Mouse (Mus musculus): ENCODE results near the gene Pex3. TPM values are rescaled to one million over a fixed set of nuclear protein-coding genes. Genes with fewer than 3 reads are reported as not detected.
"Not testable (repeated sequence)": the region's sequence is repeated elsewhere in the genome, so short reads cannot be mapped to it uniquely, and the experiment has no call there.

Pex3 gene
- polyA plus RNA-seq, 1 experiment from 2014 or later, result 21.1 TPM

DNA sequence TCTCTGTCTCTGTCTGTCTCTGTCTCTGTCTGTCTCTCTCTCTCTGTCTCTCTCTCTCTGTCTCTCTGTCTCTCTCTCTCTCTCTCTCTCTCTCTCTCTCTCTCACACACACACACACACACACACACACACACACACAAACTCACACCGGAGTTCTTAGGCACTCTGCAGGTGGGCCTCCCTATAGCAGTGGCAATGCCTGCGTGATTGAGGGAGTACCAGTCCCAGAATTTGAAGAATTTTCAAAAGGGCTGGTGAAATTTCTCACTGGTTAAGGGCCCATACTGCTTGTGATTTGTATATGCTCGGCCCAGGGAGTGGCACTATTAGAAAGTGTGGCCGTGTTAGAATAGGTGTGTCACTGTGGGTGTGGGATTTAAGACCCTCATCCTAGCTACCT lies 51.4 kb downstream of the Pex3 start:
- Histone ChIP-seq H3K4me3 (ENCODE audit: low read depth, low read length) (peak overlapping the region; percentile 69), H3K4me2 (peak overlapping the region; percentile 79), H3K27ac (ENCODE audit: low read depth, low read length) (peak overlapping the region; percentile 81), H3K9ac (ENCODE audit: low read depth, low read length) (peak overlapping the region; percentile 80)
- not testable (repeated sequence) for H3K36me3 ChIP-seq (ENCODE audit: control insufficient read depth, insufficient read depth, low read length); H3K4me1 ChIP-seq (replicated peaks; ENCODE audit: control insufficient read depth, insufficient read depth, low read length); DNase-seq (ENCODE audit: low spot score); H3K27me3 ChIP-seq (replicated peaks; ENCODE audit: control insufficient read depth, insufficient read depth, low read length); H3K9me3 ChIP-seq (ENCODE audit: control insufficient read depth, low read length); ATAC-seq (replicated peaks; ENCODE audit: low FRiP score)
- WGBS, result 51% methylated on average over 4 of the region's 4 CpGs

DNA sequence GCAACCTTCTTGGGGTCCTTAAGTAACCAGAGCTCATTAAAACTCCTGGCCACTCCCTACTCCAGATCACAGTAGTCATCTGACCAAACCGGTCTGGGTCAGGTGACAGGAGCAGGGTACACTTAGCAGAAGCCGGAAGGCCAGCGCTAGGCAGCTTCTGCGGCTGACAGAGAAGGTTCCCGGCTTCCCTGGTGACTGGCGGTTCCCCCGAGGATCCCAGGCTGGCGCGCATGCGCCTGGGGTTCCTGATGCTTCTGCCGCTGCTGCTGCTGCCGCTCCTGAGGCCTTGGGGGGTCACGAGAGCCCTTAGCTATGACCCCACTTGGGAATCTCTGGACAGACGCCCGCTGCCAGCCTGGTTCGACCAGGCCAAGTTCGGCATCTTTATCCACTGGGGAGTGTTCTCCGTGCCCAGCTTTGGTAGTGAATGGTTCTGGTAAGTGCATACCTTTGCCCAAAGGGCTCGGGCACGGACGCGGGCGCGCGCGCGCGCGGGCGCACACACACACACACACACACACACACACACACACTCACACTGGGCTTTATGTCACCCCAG lies 51.9 kb downstream of the Pex3 start:
- ATAC-seq (replicated peaks; ENCODE audit: low FRiP score), result peak; percentile 85
- under 1% methylated on average over 29 of the region's 30 CpGs for WGBS
- Histone ChIP-seq H3K9me3 (ENCODE audit: control insufficient read depth, low read length) (no peaks in the 10 kb centered on the region), H3K4me3 (ENCODE audit: low read depth, low read length) (peak overlapping the region; percentile 69), H3K27me3 (replicated peaks; ENCODE audit: control insufficient read depth, insufficient read depth, low read length) (no peaks in the 10 kb centered on the region), H3K9ac (ENCODE audit: low read depth, low read length) (peak overlapping the region; percentile 80), H3K27ac (ENCODE audit: low read depth, low read length) (peak overlapping the region; percentile 81), H3K36me3 (ENCODE audit: control insufficient read depth, insufficient read depth, low read length) (peaks cover 4% of the 10 kb centered on the region; the same call in 1 of the 2 replicates), H3K4me1 (replicated peaks; ENCODE audit: control insufficient read depth, insufficient read depth, low read length) (peaks cover 10% of the 10 kb centered on the region), H3K4me2 (peak overlapping the region; percentile 79)
- DNase-seq (ENCODE audit: low spot score), result peak; percentile 85

- Histone ChIP-seq H3K36me3 (ENCODE audit: control insufficient read depth, insufficient read depth, low read length) (peaks cover 4% of the 10 kb centered on the region; the same call in 1 of the 2 replicates), H3K27ac (ENCODE audit: low read depth, low read length) (peak overlapping the region; percentile 32; the same call in 1 of the 2 replicates), H3K4me1 (replicated peaks; ENCODE audit: control insufficient read depth, insufficient read depth, low read length) (peaks cover 8% of the 10 kb centered on the region), H3K4me2 (peak overlapping the region; percentile 79), H3K9me3 (ENCODE audit: control insufficient read depth, low read length) (no peaks in the 10 kb centered on the region), H3K4me3 (ENCODE audit: low read depth, low read length) (peak overlapping the region; percentile 69), H3K9ac (ENCODE audit: low read depth, low read length) (peak overlapping the region; percentile 80), H3K27me3 (replicated peaks; ENCODE audit: control insufficient read depth, insufficient read depth, low read length) (no peaks in the 10 kb centered on the region)
- no peak for ATAC-seq (replicated peaks; ENCODE audit: low FRiP score)
- no peak for DNase-seq (ENCODE audit: low spot score)
- 38% methylated on average over 9 of the region's 9 CpGs for WGBS
Observed at GRCm38 (mm10) chr10:13500473-13500872, 52.5 kb downstream of the Pex3 start.

DNA sequence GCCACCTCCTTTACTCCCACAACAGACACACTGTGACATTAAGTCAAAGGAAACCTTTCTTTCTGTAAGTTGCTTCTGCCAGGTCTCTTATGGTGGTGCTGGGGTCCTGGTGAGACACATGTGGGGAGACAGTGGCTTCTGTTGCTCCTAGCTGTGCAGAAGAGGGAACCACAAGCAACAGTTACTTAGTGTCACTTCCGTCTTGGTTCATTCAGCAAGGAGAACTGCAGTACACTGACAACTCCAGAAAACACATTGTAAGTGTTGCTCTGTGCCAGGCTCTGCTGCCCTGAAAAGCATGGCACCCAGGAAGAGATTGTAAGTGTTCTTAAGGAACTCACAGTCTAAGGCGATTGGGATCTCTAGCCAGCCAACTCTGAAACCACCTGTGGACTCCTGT lies 53.6 kb downstream of the Pex3 start, which contains the start of gene Fuca2:
Fuca2 (plus strand) TSS at position 210 of the 400 bp plus-strand sequence.
- Histone ChIP-seq H3K9ac (ENCODE audit: low read depth, low read length) (peak within 1 kb of the TSS; percentile 80; the same call in 1 of the 2 replicates), H3K27me3 (replicated peaks; ENCODE audit: control insufficient read depth, insufficient read depth, low read length) (no peaks in the 10 kb centered on the region), H3K36me3 (ENCODE audit: control insufficient read depth, insufficient read depth, low read length) (peaks cover 3% of the 10 kb centered on the region; the same call in 1 of the 2 replicates), H3K4me3 (ENCODE audit: low read depth, low read length) (no peak within 1 kb of the TSS), H3K9me3 (ENCODE audit: control insufficient read depth, low read length) (no peaks in the 10 kb centered on the region), H3K27ac (ENCODE audit: low read depth, low read length) (no peak within 1 kb of the TSS), H3K4me2 (peak within 1 kb of the TSS; percentile 79; the same call in 1 of the 2 replicates), H3K4me1 (replicated peaks; ENCODE audit: control insufficient read depth, insufficient read depth, low read length) (peaks cover 7% of the 10 kb centered on the region)
- no peak for ATAC-seq (replicated peaks; ENCODE audit: low FRiP score)
- WGBS, result 63% methylated on average over 2 of the region's 2 CpGs
- DNase-seq (ENCODE audit: low spot score), result no peak

- Histone ChIP-seq H3K27ac (ENCODE audit: low read depth, low read length) (no peak overlapping the region), H3K36me3 (ENCODE audit: control insufficient read depth, insufficient read depth, low read length) (no peaks in the 10 kb centered on the region), H3K4me1 (replicated peaks; ENCODE audit: control insufficient read depth, insufficient read depth, low read length) (peaks cover 5% of the 10 kb centered on the region; the same call in 1 of the 2 replicates), H3K4me2 (no peak overlapping the region), H3K9ac (ENCODE audit: low read depth, low read length) (no peak overlapping the region), H3K4me3 (ENCODE audit: low read depth, low read length) (no peak overlapping the region), H3K27me3 (replicated peaks; ENCODE audit: control insufficient read depth, insufficient read depth, low read length) (no peaks in the 10 kb centered on the region), H3K9me3 (ENCODE audit: control insufficient read depth, low read length) (no peaks in the 10 kb centered on the region)
- 73% methylated on average over 3 of the region's 3 CpGs for WGBS
- DNase-seq (ENCODE audit: low spot score) (no peak), ATAC-seq (replicated peaks; ENCODE audit: low FRiP score) (no peak)
Observed at GRCm38 (mm10) chr10:13496315-13496714, 56.6 kb downstream of the Pex3 start.

GRCm38 (mm10) chr10:13493978-13494686 lies 58.8 kb downstream of the Pex3 start:
- H3K27me3 ChIP-seq (replicated peaks; ENCODE audit: control insufficient read depth, insufficient read depth, low read length), result no peaks in the 10 kb centered on the region
- no peak overlapping the region for H3K9ac ChIP-seq (ENCODE audit: low read depth, low read length)
- no peak for DNase-seq (ENCODE audit: low spot score)
- ATAC-seq (replicated peaks; ENCODE audit: low FRiP score), result no peak
- H3K36me3 ChIP-seq (ENCODE audit: control insufficient read depth, insufficient read depth, low read length), result no peaks in the 10 kb centered on the region
- H3K4me3 ChIP-seq (ENCODE audit: low read depth, low read length), result no peak overlapping the region
- no peaks in the 10 kb centered on the region for H3K9me3 ChIP-seq (ENCODE audit: control insufficient read depth, low read length)
- H3K27ac ChIP-seq (ENCODE audit: low read depth, low read length), result no peak overlapping the region
- no peaks in the 10 kb centered on the region for H3K4me1 ChIP-seq (replicated peaks; ENCODE audit: control insufficient read depth, insufficient read depth, low read length)
- 84% methylated on average over 9 of the region's 9 CpGs for WGBS
- no peak overlapping the region for H3K4me2 ChIP-seq

- no peak overlapping the region for H3K4me3 ChIP-seq (ENCODE audit: low read depth, low read length)
- WGBS, result 71% methylated on average over 6 of the region's 6 CpGs
- H3K4me1 ChIP-seq (replicated peaks; ENCODE audit: control insufficient read depth, insufficient read depth, low read length), result no peaks in the 10 kb centered on the region
- H3K27me3 ChIP-seq (replicated peaks; ENCODE audit: control insufficient read depth, insufficient read depth, low read length), result no peaks in the 10 kb centered on the region
- ATAC-seq (replicated peaks; ENCODE audit: low FRiP score) (no peak), DNase-seq (ENCODE audit: low spot score) (no peak)
- no peak overlapping the region for H3K4me2 ChIP-seq
- no peak overlapping the region for H3K27ac ChIP-seq (ENCODE audit: low read depth, low read length)
- H3K36me3 ChIP-seq (ENCODE audit: control insufficient read depth, insufficient read depth, low read length), result no peaks in the 10 kb centered on the region
- H3K9me3 ChIP-seq (ENCODE audit: control insufficient read depth, low read length), result no peaks in the 10 kb centered on the region
- no peak overlapping the region for H3K9ac ChIP-seq (ENCODE audit: low read depth, low read length)
Observed at GRCm38 (mm10) chr10:13489671-13490070, 63.3 kb downstream of the Pex3 start.

- WGBS, result 74% methylated on average over 4 of the region's 4 CpGs
- no peaks in the 10 kb centered on the region for H3K9me3 ChIP-seq (ENCODE audit: control insufficient read depth, low read length)
- H3K4me2 ChIP-seq, result no peak overlapping the region
- no peaks in the 10 kb centered on the region for H3K27me3 ChIP-seq (replicated peaks; ENCODE audit: control insufficient read depth, insufficient read depth, low read length)
- no peak for ATAC-seq (replicated peaks; ENCODE audit: low FRiP score)
- H3K36me3 ChIP-seq (ENCODE audit: control insufficient read depth, insufficient read depth, low read length), result no peaks in the 10 kb centered on the region
- H3K9ac ChIP-seq (ENCODE audit: low read depth, low read length), result no peak overlapping the region
- H3K4me1 ChIP-seq (replicated peaks; ENCODE audit: control insufficient read depth, insufficient read depth, low read length), result no peaks in the 10 kb centered on the region
- no peak overlapping the region for H3K4me3 ChIP-seq (ENCODE audit: low read depth, low read length)
- H3K27ac ChIP-seq (ENCODE audit: low read depth, low read length), result no peak overlapping the region
- no peak for DNase-seq (ENCODE audit: low spot score)
Observed at GRCm38 (mm10) chr10:13485958-13486357, 67.0 kb downstream of the Pex3 start.
